Mouse (Mus musculus): ENCODE data around the gene Smg8. TPM values are rescaled to one million over a fixed set of nuclear protein-coding genes. Genes with fewer than 3 reads are reported as not detected.

Gene Smg8
- polyA plus RNA-seq, 1 experiment from 2014 or later = 17.2 TPM

GRCm38 (mm10) chr11:87036180-87036579, 50.4 kb downstream of the Smg8 start:
- H3K4me2 ChIP-seq = no peak overlapping the region
- H3K27me3 ChIP-seq (replicated peaks) = no peaks in the 10 kb centered on the region
- no peaks in the 10 kb centered on the region for H3K9me3 ChIP-seq
- WGBS = 68% methylated on average over 4 of the region's 4 CpGs
- no peak overlapping the region for H3K9ac ChIP-seq
- H3K4me3 ChIP-seq (replicated peaks) = no peak overlapping the region
- no peak for ATAC-seq (ENCODE audit: insufficient read depth, low FRiP score, low read depth)
- H3K27ac ChIP-seq = no peak overlapping the region
- no peaks in the 10 kb centered on the region for H3K36me3 ChIP-seq
- no peaks in the 10 kb centered on the region for H3K4me1 ChIP-seq

GRCm38 (mm10) chr11:87028212-87028611, 58.4 kb downstream of the Smg8 start:
- no peak for ATAC-seq (ENCODE audit: insufficient read depth, low FRiP score, low read depth)

More at GRCm38 (mm10) chr11:87028212-87028611, 58.4 kb downstream of the Smg8 start:
- no peak overlapping the region for H3K4me2 ChIP-seq
- H3K4me3 ChIP-seq (replicated peaks) = no peak overlapping the region
- peaks cover 3% of the 10 kb centered on the region; the same call in 1 of the 2 replicates for H3K4me1 ChIP-seq
- no peaks in the 10 kb centered on the region for H3K36me3 ChIP-seq
- H3K27me3 ChIP-seq (replicated peaks) = no peaks in the 10 kb centered on the region
- H3K9me3 ChIP-seq = no peaks in the 10 kb centered on the region
- H3K27ac ChIP-seq = no peak overlapping the region
- 78% methylated on average over 3 of the region's 3 CpGs for WGBS
- no peak overlapping the region for H3K9ac ChIP-seq

MicroRNA genes within 50 kb of the gene (microRNA counts, 519-probe panel; counts per million panel counts)
- 3,612 counts per million, percentile 91 among the panel's probes with 10 or more counts for microRNA mmu-miR-301a

Small RNA genes lying within 50 kb of the gene (microRNA-seq; reads per million reads assigned to microRNA genes)
- 1,202 reads per million, percentile 76 among the genes with 10 or more reads in this experiment for gene Mir301

Other genes with a start within 250 kb of the Smg8 start
- 7.7 and 10.0 TPM in 2 replicates for gene Ypel2, start 93.1 kb downstream of the Smg8 start, polyA plus RNA-seq (2015; fragmentation: Nextera tagmentation; extraction: Ambion mirVana)
- 24.5 and 26.7 TPM in 2 replicates for gene Gdpd1, start 12.7 kb downstream of the Smg8 start, polyA plus RNA-seq (2015; fragmentation: Nextera tagmentation; extraction: Ambion mirVana)
- 6.6 and 8.1 TPM in 2 replicates for gene Prr11, start 21.9 kb upstream of the Smg8 start, polyA plus RNA-seq (2015; fragmentation: Nextera tagmentation; extraction: Ambion mirVana)
- 47.7 and 49.4 TPM in 2 replicates for gene Ska2, start 22.5 kb upstream of the Smg8 start, polyA plus RNA-seq (2015; fragmentation: Nextera tagmentation; extraction: Ambion mirVana)
- gene Trim37, start 40.3 kb upstream of the Smg8 start, polyA plus RNA-seq (2015; fragmentation: Nextera tagmentation; extraction: Ambion mirVana) = 29.3 and 30.6 TPM in 2 replicates